Mouse (Mus musculus): Measurements from ENCODE around the gene Mrpl23. TPM values are rescaled to one million over a fixed set of nuclear protein-coding genes. Genes with fewer than 3 reads are reported as not detected.

The Mrpl23 gene
- polyA plus RNA-seq, 1 experiment: 11.0 TPM

DNA sequence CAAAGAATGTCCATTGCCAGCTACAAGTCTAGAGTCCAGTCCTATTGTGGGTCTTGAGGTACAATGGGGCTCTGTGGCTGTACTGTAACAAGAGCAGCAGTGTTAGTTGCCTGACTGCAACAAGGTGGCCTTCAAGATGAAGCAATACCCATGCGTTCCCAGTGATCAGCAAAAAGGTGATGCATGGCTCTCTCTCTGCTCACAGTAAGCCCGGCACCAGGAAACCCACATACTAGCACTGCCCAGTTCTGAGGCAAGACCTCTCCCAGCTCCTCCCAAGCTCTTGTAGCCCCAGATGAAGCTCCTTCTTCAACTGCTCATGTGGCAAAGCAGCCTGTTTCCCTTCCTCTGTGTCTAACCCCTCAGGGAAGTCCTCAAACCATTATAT is 23.6 kb downstream of the Mrpl23 start:
- Histone ChIP-seq H3K4me1 (ENCODE audit: control insufficient read depth, insufficient read depth, low read length) (no peaks in the 10 kb centered on the region), H3K27ac (ENCODE audit: insufficient read depth, low read depth, low read length) (no peak overlapping the region), H3K27me3 (replicated peaks; ENCODE audit: control insufficient read depth, insufficient read depth, low read length) (no peaks in the 10 kb centered on the region), H3K36me3 (ENCODE audit: control insufficient read depth, insufficient read depth, low read length) (no peaks in the 10 kb centered on the region), H3K4me3 (ENCODE audit: insufficient read depth, low read depth, low read length) (no peak overlapping the region)
- no peak for DNase-seq
- 89% methylated on average over 2 of the region's 2 CpGs for WGBS
- TF ChIP-seq POLR2A (IDR thresholded peaks at IDR 0.05; ENCODE audit: low read depth, low read length) (no peak), CTCF (conservative IDR thresholded peaks at IDR 0.05; ENCODE audit: insufficient read depth, insufficient read length, low read depth, low read length) (no peak)

DNA sequence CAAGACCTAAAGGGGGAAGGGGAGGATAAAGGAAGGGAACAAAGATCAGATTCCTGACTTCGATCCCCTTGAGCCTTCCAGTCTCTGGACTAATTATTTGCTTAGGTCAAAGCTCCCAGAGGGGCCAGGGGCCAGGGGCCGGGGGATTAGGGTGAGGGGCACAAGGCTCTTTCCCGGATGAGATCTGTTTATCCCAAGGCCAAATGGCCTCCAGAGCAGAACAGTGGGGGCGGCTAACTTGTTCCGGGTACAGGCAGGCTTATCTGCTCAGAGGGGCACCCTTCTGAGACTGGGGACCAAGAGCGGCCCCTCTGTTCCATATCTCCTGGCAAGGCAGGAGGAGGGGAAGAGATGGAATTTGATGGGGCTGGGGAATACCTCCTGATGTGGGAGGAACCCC is 25.2 kb downstream of the Mrpl23 start:
- TF ChIP-seq CTCF (conservative IDR thresholded peaks at IDR 0.05; ENCODE audit: insufficient read depth, insufficient read length, low read depth, low read length) (no peak), POLR2A (IDR thresholded peaks at IDR 0.05; ENCODE audit: low read depth, low read length) (no peak)
- no peak for DNase-seq
- H3K4me3 ChIP-seq (ENCODE audit: insufficient read depth, low read depth, low read length): no peak overlapping the region
- no peaks in the 10 kb centered on the region for H3K4me1 ChIP-seq (ENCODE audit: control insufficient read depth, insufficient read depth, low read length)
- no peaks in the 10 kb centered on the region for H3K27me3 ChIP-seq (replicated peaks; ENCODE audit: control insufficient read depth, insufficient read depth, low read length)
- WGBS: 71% methylated on average over 6 of the region's 6 CpGs
- no peak overlapping the region for H3K27ac ChIP-seq (ENCODE audit: insufficient read depth, low read depth, low read length)
- H3K36me3 ChIP-seq (ENCODE audit: control insufficient read depth, insufficient read depth, low read length): no peaks in the 10 kb centered on the region

DNA sequence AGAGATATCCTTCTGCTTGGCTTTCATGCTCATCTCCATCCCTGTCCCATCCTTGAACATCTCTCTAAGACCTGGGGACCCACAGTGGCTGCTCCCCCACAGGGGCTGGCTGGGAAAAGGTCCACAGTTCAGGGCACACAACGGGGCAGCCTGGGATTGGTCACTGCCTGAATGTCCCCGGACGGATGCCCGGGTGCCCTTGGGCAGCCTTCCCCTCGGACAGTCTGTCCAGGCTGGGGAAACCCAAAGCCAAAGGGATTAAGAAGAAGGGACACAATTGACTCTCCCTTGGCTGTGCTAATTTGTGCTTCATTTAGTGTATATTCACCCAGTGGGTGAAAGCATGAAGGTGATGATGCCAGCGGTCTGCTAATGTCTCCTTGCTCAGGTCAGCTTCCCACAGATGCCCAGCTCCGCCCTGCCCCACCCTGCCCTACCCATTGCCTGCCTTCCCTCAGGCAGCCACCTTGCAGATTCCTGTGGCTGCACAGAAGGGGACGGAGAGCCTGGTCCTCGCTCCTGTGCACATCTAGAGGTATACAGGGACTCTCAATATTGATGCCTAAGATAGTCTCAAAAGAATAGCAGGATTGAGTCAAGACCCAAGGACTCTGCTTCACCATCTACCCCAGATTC is 26.1 kb downstream of the Mrpl23 start:
- no peak for DNase-seq
- Histone ChIP-seq H3K4me3 (ENCODE audit: insufficient read depth, low read depth, low read length) (no peak overlapping the region), H3K27ac (ENCODE audit: insufficient read depth, low read depth, low read length) (no peak overlapping the region), H3K27me3 (replicated peaks; ENCODE audit: control insufficient read depth, insufficient read depth, low read length) (no peaks in the 10 kb centered on the region), H3K36me3 (ENCODE audit: control insufficient read depth, insufficient read depth, low read length) (no peaks in the 10 kb centered on the region), H3K4me1 (ENCODE audit: control insufficient read depth, insufficient read depth, low read length) (no peaks in the 10 kb centered on the region)
- 88% methylated on average over 9 of the region's 9 CpGs for WGBS
- TF ChIP-seq POLR2A (IDR thresholded peaks at IDR 0.05; ENCODE audit: low read depth, low read length) (no peak), CTCF (conservative IDR thresholded peaks at IDR 0.05; ENCODE audit: insufficient read depth, insufficient read length, low read depth, low read length) (no peak)

DNA sequence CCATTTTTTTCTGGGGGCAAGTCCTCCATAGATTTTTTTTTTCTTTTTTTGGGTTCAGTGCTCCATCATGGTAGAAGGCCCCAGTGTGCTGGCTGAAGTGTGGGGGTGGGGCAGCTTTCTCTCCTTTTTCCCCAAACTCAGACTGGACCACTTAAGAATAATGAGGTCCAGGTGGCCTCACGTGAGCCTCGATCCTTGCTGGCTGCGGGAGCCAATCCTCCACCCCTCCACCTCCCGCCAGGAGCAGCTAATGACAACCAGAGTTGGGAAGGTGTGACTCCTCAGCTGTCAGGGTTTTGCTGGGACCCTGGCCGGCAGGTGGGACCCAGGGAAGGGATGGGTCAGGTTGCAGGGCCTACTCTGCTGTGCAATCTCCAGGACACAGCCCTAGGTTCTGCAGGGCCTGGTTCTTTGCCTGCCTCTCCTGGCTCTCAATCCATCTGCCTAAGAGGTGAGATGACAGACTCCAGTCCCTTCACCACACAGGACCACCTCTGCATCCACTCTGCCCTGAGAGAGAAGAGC is 27.2 kb downstream of the Mrpl23 start:
- no peak for DNase-seq
- Histone ChIP-seq H3K27me3 (replicated peaks; ENCODE audit: control insufficient read depth, insufficient read depth, low read length) (no peaks in the 10 kb centered on the region), H3K4me3 (ENCODE audit: insufficient read depth, low read depth, low read length) (no peak overlapping the region), H3K36me3 (ENCODE audit: control insufficient read depth, insufficient read depth, low read length) (no peaks in the 10 kb centered on the region), H3K27ac (ENCODE audit: insufficient read depth, low read depth, low read length) (no peak overlapping the region), H3K4me1 (ENCODE audit: control insufficient read depth, insufficient read depth, low read length) (no peaks in the 10 kb centered on the region)
- 74% methylated on average over 5 of the region's 5 CpGs for WGBS
- TF ChIP-seq CTCF (conservative IDR thresholded peaks at IDR 0.05; ENCODE audit: insufficient read depth, insufficient read length, low read depth, low read length) (no peak), POLR2A (IDR thresholded peaks at IDR 0.05; ENCODE audit: low read depth, low read length) (no peak)

DNA sequence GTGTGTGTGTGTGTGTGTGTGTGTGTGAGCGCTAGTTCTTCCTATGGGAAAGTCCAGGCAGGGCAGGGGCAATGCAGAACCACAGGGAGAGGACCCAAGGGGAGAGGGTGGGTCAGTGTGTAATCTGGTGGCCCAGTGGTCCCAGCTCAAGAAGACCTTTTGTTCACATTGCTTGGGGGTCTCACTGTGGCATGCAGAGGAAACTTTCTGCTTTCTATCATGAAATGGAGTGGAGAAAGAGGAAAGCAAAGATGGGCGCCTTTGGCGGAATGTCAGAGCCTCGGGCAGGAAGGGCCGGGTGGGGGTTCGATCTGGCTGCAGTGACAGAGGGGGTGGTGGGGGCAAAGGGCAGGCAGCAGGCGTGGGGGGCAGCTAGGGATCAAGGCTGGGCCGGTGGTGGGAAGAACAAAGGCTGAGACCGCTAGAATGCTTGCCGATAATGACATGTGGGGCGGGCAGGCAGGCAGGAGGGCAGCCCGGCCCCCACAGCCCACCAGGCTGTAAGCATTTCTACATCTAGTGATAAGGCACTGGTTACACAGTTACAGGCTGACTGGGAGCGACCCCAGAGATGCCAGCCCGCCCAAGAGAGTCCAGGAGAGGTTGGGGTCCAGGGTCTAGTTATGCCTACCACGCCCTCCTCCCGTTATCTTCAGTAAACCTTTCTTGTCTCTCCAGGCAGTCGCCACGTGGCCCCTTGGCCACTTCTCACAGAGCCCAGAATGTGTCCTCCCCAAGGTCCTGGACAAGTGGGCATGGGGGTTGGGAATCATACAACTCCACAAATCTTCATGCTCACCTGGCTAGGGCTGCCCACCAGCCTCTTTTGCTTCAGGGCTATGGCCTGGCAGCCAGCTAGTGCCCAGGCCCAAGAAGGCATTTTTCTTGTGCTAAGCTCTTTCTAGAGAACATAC is 28.7 kb downstream of the Mrpl23 start:
- no peaks in the 10 kb centered on the region for H3K27me3 ChIP-seq (replicated peaks; ENCODE audit: control insufficient read depth, insufficient read depth, low read length)
- H3K27ac ChIP-seq (ENCODE audit: insufficient read depth, low read depth, low read length): no peak overlapping the region
- no peaks in the 10 kb centered on the region for H3K36me3 ChIP-seq (ENCODE audit: control insufficient read depth, insufficient read depth, low read length)
- DNase-seq: no peak
- no peak overlapping the region for H3K4me3 ChIP-seq (ENCODE audit: insufficient read depth, low read depth, low read length)
- 53% methylated on average over 18 of the region's 18 CpGs for WGBS
- no peaks in the 10 kb centered on the region for H3K4me1 ChIP-seq (ENCODE audit: control insufficient read depth, insufficient read depth, low read length)
- no peak for TF ChIP-seq CTCF (conservative IDR thresholded peaks at IDR 0.05; ENCODE audit: insufficient read depth, insufficient read length, low read depth, low read length)
- no peak for TF ChIP-seq POLR2A (IDR thresholded peaks at IDR 0.05; ENCODE audit: low read depth, low read length)

DNA sequence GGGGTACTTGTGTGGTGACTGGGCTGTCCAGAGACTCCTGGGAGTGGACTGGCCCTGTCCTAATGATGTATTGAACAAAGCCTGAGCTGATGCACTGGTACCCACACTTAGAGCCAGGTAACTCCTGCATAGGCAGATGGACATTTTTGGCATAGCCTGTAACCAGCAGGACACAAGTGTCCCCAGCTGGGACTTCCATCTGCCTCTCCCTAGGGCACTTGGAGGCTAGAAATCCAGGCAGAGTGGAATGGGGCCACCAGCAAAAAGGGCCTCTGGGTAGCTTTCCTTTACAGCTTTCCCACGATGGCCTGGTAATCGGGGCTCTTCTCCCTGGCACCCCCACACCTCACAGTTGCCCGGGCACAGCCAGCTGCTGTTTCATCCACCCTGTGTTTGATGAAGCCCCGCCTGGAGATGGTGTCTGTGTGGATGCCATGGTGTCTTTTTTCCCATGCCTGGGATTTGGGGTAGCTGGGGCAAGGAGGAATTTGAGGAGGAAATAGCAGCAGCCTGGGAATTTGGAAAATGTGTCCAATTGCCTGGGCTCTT is 29.4 kb downstream of the Mrpl23 start:
- H3K27ac ChIP-seq (ENCODE audit: insufficient read depth, low read depth, low read length): no peak overlapping the region
- TF ChIP-seq POLR2A (IDR thresholded peaks at IDR 0.05; ENCODE audit: low read depth, low read length) (no peak), CTCF (conservative IDR thresholded peaks at IDR 0.05; ENCODE audit: insufficient read depth, insufficient read length, low read depth, low read length) (no peak)

DNA sequence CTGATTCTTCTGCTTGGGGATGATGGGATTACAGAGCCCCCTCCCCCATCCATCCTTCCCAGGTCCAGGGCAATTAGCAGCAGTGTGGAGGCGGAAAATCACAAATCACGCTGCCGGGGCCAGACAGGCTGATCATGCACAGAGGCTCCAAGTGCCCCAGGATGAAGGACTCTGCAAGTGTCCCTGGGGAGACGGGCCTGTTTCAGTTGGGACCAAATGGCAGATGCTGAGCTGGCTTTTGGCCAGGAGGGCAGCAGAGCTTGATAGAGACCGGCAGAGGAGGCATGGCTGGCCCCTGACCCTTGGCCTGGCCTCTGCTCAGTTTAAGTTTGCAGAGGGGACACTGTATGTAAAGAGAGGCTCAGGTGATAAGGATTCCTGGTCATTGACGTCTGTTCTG is 30.7 kb downstream of the Mrpl23 start:
- no peaks in the 10 kb centered on the region for H3K4me1 ChIP-seq (ENCODE audit: control insufficient read depth, insufficient read depth, low read length)
- no peaks in the 10 kb centered on the region for H3K36me3 ChIP-seq (ENCODE audit: control insufficient read depth, insufficient read depth, low read length)
- no peak overlapping the region for H3K27ac ChIP-seq (ENCODE audit: insufficient read depth, low read depth, low read length)
- DNase-seq: no peak
- TF ChIP-seq POLR2A (IDR thresholded peaks at IDR 0.05; ENCODE audit: low read depth, low read length) (no peak), CTCF (conservative IDR thresholded peaks at IDR 0.05; ENCODE audit: insufficient read depth, insufficient read length, low read depth, low read length) (no peak)
- 72% methylated on average over 6 of the region's 6 CpGs for WGBS
- no peak overlapping the region for H3K4me3 ChIP-seq (ENCODE audit: insufficient read depth, low read depth, low read length)
- H3K27me3 ChIP-seq (replicated peaks; ENCODE audit: control insufficient read depth, insufficient read depth, low read length): no peaks in the 10 kb centered on the region

More for the DNA sequence above, 29.4 kb downstream of the Mrpl23 start:
- no peak for DNase-seq
- Histone ChIP-seq H3K36me3 (ENCODE audit: control insufficient read depth, insufficient read depth, low read length) (no peaks in the 10 kb centered on the region), H3K4me1 (ENCODE audit: control insufficient read depth, insufficient read depth, low read length) (no peaks in the 10 kb centered on the region), H3K27me3 (replicated peaks; ENCODE audit: control insufficient read depth, insufficient read depth, low read length) (no peaks in the 10 kb centered on the region), H3K4me3 (ENCODE audit: insufficient read depth, low read depth, low read length) (no peak overlapping the region)
- WGBS: 70% methylated on average over 4 of the region's 4 CpGs

Measured in kidney, adult 2 months (tissue).